Mouse (Mus musculus): Measurements from ENCODE around the gene Stx12. TPM values are rescaled to one million over a fixed set of nuclear protein-coding genes. Genes with fewer than 3 reads are reported as not detected.
A peak's percentile ranks its signal among the peaks of the same experiment; 100 is the strongest.

Stx12 gene
- total RNA-seq, 4 experiments from 2014 or later: 57.9 to 65.2 (median 60.1) TPM

DNA sequence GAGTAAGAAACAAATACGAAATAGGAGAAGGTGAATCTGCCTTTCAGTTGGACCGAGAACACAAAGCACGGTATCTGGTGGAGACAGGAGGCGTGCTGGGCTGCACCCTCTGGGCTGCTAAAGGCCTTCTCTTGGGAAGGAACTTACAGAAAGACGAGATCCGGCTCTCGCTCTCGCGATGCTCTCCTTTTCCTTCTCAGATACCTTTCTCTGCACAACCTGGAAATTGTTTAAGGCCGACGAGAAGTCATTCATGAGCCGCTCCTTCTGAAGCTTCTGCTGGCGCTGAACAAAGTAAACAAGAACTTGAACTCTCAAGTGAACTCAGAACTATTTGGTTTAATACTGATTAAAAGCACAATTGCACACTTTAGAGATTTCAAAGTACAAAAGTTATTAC lies 21.3 kb downstream of the Stx12 start:
- DNase-seq: no peak

DNA sequence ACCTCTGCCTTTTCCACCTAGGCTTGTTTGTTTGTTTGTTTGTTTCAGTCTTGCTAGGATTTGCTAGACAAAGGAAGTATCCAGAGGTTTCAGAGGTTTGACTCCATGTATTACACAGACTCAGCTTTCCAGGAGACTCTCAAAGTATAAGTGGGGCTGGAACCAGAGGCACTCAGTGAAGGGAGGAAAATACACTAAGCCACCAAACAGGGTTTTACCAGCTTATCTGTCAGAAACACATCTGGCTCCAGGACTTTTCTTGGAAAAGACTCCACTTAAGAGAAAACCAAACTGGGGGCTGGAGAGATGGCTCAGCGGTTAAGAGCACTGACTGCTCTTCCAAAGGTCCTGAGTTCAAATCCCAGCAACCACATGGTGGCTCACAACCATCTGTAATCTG lies 23.4 kb downstream of the Stx12 start:
- DNase-seq: no peak

DNA sequence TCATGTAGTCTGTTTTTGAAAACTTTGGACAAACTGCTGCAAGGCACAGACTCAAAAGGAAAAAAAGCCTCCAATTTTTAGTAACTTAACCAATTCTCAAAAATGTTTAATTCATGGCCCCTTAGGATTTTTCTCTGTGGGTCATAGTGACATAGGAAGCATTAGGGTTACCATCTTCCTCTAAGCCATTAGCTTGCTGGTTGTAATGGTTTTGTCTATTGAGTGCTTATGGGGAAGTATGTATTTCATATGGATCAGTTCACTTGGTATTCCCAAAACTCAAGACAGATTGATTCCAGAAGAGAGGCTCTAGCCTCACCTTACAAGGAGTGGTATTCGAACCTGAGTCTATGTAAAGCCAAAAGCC lies 40.6 kb downstream of the Stx12 start:
- DNase-seq: no peak

DNA sequence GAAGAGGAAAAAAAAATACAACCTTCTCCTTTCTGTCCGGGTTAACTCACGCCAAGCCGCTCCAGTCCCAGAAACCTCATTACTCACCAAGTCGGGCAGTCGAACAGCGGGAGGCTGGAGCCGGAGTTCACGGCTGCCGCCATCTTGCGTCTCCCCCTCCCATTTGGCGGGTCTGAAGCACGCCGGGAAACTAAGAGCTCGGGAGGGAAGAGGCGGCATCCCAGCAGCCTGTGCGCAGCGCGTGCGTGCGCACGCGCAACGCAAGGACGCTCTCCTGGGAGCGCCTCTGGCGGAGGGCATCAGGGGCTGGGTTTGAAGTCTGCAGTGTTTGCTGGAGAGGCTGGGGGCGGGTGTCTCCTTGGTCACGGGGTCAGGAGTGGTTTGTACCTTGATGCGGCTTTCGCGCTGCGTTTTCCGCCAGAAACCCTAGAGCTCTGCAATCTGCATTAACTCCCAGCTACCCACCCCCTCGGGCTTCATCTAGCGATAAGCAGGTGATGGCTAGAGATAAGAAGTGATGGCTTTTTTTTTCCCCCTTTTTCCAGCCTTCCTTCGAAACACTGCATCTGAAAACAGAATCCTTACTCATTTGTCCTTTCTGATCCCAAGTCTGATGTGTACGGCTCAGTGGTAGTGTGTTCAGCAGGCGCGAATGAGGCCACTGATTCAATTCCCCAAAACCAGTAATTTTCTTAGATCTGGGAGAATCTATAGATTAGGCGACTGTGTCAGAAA lies 41.2 kb downstream of the Stx12 start, which contains the start of gene Ppp1r8:
TSS of gene Ppp1r8 (minus strand) at position 200 of the 735 bp plus-strand sequence.
- DNase-seq: peak; percentile 88

DNA sequence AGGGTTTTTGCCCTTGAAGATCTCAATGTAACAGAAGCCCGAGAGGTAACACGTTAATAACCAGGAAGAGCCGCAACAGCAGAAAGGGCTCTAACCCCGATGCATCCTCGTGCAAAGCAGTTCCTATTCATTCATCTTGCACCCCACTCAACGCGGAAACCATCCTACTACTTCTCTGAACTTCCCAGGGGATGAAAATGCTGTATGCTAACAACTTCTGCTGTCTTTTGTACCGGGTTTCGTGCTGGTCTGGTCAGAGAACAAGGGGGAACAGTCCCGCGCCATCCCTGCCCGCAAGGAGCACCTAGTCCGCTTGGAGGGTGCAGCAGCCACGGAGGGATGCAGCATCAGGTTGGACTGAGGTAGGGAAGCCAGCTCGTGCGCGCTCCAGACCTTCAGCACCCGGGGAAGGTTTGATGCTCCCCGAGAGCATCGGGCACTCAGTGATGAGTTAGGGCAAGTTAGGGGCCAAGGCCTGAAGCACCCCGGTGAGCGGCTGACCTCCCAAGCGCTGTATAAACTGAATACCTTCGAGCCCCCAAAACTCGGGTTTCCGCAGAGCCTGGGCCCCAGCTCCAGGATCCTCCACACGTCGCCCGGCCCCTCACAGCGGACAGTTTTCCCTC lies 41.9 kb downstream of the Stx12 start:
- DNase-seq: no peak

DNA sequence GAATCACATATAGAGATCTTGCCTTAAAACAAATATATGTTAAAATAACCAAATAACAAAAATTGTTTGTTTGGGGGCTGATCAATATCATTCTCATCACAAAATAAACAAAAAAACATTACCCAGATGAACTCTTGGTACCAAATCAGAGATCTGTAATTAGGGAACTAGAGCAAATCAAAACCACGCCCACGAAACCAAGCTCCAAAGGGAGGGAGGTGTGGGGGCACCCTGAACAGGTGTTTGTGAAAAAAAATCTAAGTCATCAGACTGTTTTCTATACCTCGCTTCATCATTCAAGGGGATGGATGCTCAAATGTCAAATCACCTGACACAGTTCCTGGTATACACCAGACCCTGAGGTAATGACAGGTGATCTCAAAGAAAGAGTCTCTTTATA lies 42.8 kb downstream of the Stx12 start:
- no peak for DNase-seq

DNA sequence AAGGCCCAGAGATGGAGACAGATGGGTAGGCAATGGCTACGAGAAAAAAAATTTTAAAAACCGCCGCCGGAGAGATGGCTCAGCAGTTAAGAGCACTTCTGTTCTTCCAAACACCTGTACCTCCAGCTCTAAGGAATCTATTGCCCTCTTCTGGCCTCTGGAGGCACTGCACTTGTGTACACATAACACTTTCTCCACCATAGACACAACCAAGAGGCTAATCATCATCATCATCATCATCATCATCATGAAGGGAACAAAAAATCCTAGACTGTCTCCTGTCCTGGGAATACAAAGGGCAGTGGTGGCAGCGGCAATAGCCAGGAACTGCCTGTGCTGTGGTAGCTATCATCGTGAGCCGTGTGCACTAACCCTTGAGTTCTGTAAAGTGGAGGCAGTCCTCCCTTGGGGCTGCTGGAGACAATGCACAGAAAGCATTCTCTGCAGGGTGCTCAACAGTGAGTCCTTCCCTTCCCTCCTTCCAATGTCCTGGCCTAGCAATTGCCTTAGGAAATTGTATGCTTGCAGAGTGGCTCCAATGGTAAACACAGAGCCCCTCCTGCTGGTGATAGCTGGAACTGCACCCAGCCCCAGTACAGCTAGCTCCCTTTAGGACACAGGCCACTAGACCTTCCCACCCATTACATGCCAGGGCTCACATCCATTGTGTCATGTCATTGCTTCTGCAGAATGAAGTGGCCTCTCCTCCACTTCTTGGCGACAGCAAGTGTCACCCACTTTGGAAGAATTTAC lies 60.5 kb downstream of the Stx12 start:
- no peak for DNase-seq

DNA sequence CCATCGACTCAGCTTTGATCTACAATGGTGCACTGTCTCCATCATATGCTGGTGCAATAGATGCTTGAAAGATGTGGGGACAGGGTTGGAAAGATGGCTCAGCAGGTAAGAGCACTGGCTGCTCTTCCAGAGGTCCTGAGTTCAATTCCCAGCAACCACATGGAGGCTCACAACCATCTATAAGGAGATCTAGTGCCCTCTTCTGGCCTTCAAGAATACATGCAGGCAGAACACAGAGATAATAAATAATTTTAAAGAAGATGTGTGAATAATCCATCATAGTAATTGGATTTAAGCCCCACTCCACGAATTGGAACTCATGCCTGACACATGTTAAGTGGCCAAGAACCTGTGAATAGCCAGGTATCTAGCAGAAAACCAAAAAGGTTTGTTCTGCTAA lies 65.9 kb downstream of the Stx12 start:
- DNase-seq: no peak

DNA sequence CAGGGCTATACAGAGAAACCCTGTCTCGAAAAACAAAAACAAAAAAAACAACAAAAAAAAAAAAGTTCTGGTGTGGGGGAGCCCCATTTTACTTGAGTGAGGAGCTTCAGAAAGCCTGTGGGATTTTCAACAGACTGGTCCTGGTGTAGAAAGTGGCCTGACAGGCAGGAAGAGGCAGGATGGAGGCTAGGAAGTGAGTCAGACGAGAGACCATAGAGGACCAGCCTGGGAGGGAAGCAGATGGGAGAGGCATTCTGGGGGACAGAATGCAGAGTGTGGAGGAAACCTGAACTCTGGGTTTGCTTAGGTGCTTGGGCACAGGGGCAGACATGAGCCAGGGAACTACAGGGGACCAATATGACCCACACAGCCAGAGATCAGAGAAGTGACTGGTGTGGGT lies 67.5 kb downstream of the Stx12 start:
- no peak for DNase-seq

DNA sequence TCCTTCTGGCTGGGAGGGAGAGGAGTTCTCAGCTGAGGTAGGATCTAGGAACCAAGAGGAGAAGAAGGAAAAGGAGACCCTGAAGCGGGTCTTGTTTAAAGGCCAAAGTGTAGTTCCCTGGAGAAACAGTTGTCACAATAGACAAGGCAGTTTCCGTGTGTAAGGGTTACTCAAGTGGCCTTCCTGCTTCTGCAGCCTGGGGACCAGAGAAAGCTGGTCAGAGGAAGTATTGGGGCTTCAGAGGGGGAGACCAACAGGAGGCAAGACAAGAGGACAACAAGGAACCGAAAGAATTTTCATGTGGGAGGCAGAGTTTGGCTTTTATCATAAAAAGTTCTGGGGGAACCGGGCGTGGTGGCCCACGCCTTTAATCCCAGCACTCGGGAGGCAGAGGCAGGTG lies 67.9 kb downstream of the Stx12 start:
- no peak for DNase-seq

DNA sequence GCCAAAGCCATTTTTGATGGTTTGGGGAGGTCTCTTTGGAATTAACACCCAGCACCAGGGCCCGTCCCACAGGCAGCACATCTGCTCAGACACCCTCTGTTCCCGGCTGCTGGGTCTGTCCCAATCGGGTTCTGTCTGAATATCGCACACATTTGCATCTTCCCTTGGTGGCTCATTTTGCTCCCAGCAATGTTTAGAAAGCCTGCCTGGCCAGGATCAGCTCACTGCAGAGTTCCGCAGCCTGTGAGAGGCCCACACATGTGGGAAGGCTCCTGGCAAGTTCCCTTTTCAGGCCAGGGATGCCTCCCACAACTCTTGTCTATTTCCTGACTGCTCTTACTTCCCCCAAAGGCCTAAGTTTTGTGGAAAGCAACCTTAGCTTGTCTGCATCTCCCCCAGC lies 74.7 kb downstream of the Stx12 start:
- DNase-seq: no peak

DNA sequence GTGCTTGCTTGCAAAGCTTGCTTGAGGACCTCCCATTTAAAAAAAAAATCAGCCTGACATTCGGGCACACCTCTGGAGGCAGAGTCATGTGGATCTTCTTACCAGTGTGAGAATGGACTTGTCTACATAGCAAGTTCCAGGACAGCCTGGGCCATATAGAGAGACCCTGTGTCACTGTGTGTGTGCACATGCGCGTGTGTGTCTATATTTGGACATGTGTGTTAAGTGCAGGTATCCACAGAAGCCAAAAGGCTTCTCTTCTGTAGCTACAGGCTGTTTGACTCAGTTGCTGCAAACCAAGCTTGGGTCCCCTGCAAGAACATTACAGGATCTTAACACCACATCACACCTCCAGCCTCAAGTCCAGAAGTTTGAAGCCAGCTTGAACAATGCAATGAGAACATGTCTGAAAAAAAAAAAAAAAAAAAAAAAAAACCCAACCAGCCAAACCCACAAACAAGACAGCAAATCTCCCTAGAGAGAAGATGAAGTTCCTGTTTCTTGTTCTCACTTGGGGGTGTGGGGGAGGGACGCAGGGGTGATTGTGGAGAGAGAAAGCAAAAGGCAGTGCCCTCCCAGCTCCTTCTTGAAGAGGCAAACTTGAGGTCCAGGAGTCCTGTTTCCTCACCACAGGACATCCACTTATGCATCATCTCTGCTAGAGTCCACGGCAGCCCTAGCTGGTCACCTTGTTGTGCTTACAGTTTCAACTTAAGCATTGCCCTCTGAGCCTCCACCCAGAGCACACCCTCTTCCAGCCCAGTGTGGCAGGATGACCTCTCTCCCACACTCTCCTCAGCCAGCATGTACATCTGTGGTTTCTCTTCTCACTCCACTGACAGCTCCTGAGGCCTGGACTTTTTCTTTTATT lies 76.3 kb downstream of the Stx12 start:
- no peak for DNase-seq

DNA sequence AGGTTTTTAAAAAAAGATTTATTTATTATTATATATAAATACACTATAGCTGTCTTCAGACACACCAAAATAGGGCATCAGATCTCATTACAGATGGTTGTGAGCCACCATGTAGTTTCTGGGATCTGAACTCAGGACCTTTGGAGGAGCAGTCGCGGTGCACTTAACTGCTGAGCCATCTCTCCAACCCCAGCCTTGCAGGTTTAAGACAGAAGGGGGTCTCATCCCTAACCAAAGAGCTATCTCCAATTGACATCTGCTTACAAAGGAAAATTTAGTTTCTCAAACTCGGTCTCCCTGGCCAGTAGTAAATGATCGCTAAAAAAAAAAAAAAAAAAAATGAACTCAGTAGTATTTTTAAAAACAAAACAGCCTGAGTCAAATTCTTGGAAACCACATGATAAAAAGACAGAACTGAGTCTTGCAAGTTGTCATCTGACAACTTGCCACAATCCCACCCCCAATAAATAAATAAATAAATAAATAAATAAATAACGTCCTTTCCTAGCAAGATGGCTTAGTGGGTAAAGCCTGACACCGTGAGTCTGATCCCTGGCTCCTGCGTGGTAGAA lies 77.6 kb downstream of the Stx12 start:
- no peak for DNase-seq

DNA sequence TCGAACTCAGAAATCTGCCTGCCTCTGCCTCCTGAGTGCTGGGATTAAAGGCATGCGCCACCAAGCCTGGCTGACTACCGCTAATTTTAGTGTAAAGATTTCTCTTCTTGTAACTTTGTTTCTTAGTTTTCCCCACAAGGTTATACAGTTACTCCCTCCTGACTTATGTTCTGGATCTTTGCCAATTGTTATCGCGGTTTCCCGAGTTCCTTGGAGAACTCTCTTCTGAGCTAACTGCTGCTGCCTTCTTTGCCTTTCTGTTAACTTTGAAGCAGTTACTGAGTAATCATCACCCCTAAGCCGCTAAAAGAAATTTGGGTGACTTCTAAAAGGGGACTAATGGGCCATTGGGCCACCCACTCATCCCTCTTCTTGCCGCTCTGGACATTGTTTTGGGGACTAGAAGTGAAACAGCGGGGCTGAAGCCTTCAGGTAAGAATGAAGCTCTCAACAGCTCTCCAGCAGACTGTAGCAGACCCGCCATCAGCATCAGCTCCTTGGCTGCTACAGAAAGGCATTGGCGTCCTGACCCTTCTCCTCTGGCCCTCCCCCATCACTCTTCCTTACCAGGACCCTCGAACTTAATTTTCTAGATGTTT lies 78.6 kb downstream of the Stx12 start:
- DNase-seq: no peak

DNA sequence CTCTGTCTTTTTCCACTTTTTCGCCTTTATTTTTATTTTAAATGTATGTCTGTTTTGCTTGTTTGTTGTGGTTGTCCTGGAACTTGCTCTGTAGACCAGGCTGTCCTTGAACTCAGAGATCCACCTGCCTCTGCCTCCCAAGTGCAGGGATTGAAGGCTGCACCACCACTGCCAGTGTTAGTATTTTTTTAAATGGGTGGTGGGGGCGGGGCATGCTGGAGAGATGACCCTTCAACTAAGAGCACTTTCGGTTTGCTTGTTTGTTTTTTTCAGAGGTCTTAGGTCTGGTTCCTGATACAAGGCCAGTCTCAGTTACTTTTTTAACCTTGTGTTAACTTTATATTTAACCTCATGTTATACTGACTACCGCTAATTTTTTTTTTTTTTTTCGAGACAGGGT lies 79.2 kb downstream of the Stx12 start:
- no peak for DNase-seq

DNA sequence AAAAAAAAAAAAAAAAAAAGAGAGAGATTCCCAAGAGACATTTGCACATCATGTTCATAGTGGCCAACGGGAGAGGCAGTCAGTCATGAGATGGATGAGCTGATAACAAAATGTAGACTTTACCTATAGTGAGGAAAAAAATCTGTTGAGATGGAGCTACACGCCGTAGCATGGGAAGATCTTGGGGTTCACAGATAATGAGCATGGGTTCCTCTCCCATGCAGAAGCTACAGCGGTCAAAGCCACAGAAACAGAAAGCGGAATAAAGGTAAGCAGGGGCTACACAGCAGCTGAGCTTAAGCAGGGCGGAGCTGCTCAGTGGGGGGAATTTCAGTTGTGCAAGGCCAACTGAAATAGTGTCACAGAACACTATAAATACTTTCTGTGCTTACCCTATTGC lies 80.0 kb downstream of the Stx12 start:
- DNase-seq: no peak

DNA sequence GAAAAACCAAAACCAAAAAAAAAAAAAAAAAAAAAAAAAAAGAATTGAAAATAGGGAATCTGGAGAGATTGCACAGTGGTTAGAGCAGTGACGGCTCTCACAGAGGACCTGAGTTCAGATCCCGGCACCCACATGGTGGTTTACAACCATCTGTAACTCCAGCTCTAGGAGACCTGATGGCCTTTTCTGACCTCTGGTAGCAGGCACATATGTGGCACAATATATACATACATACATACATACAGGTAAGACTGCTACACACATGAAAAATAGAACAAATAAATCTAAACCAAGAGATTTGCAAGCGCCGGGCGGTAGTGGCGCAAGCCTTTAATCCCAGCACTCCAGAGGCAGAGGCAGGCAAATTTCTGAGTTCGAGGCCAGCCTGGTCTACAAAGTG lies 80.4 kb downstream of the Stx12 start:
- DNase-seq: no peak

Other genes starting within 250 kb of the Stx12 start
- 10 to 100 TPM; 23.8 to 33.6 (median 32.0) TPM for gene Eya3, start 245.5 kb downstream of the Stx12 start, total RNA-seq (2022)
- 1 to 10 TPM; 5.9 to 7.3 (median 6.6) TPM for gene Xkr8, start 152.0 kb downstream of the Stx12 start, total RNA-seq (2022)
- 1 to 10 TPM; 1.4 to 5.1 (median 3.1) TPM for gene Smpdl3b, start 127.3 kb downstream of the Stx12 start, total RNA-seq (2022)
- gene Rpa2, start 116.2 kb downstream of the Stx12 start, total RNA-seq (2022): 10 to 100 TPM; 11.4 to 17.0 (median 12.4) TPM
- 1 to 10 TPM; 2.1 to 5.9 (median 3.2) TPM for gene Themis2, start 88.1 kb downstream of the Stx12 start, total RNA-seq (2022)
- gene Ppp1r8, start 41.3 kb downstream of the Stx12 start, total RNA-seq (2022): 10 to 100 TPM; 41.0 to 49.9 (median 44.3) TPM
- 10 to 100 TPM; 30.0 to 55.3 (median 45.3) TPM for gene Fam76a, start 38.0 kb upstream of the Stx12 start, total RNA-seq (2022)
- gene Fgr, start 89.6 kb upstream of the Stx12 start, total RNA-seq (2022): under 1 TPM; 0.42 to 0.92 (median 0.64) TPM
- 100 to 1,000 TPM in 1 of 4 experiments, 10 to 100 TPM in 3; 72.0 to 109 (median 82.9) TPM for gene Ahdc1, start 126.8 kb upstream of the Stx12 start, total RNA-seq (2022)
- gene Wasf2, start 246.0 kb upstream of the Stx12 start, total RNA-seq (2022): 100 to 1,000 TPM; 105 to 158 (median 133) TPM